Mouse (Mus musculus) embryonic facial prominence, embryonic 13.5 days (tissue): Measurements from ENCODE around the gene Dyrk3. TPM values are rescaled to one million over a fixed set of nuclear protein-coding genes. Genes with fewer than 3 reads are reported as not detected.
A peak's percentile ranks its signal among the peaks of the same experiment; 100 is the strongest.
"Not testable (repeated sequence)": the region's sequence is repeated elsewhere in the genome, so short reads cannot be mapped to it uniquely, and the experiment has no call there.

Experiments used
- ATAC-seq: fragments of 200-750 bp; cut with Nextera tagmentation; 2 replicates; pipeline ENCODE4 v1.8.0; 2017; ENCODE audit warnings: low read depth; ENCODE audit not compliant: insufficient number of reproducible peaks, insufficient read depth, low FRiP score, low TSS enrichment
- H3K27ac ChIP-seq: fragments of 300-500 bp; sonication (generic); 2 replicates; pipeline ENCODE4 v1.5.1; 2015; ENCODE audit warnings: moderate library complexity, mild to moderate bottlenecking, inconsistent platforms
- H3K27me3 ChIP-seq: fragments of 300-500 bp; sonication (generic); 2 replicates; pipeline ENCODE4 v1.6.1; 2015; ENCODE audit warnings: mild to moderate bottlenecking, inconsistent platforms
- H3K36me3 ChIP-seq: fragments of 300-500 bp; sonication (generic); 2 replicates; pipeline ENCODE4 v1.6.1; 2015; ENCODE audit warnings: mild to moderate bottlenecking, inconsistent platforms
- H3K4me1 ChIP-seq: fragments of 300-500 bp; sonication (generic); 2 replicates; pipeline ENCODE4 v1.6.1; 2015; ENCODE audit warnings: inconsistent platforms
- H3K4me2 ChIP-seq: fragments of 300-500 bp; sonication (generic); 2 replicates; pipeline ENCODE4 v1.6.1; 2015; ENCODE audit warnings: moderate library complexity, mild to moderate bottlenecking, inconsistent platforms
- H3K4me3 ChIP-seq: fragments of 300-500 bp; sonication (generic); 2 replicates; pipeline ENCODE4 v1.5.1; 2015; ENCODE audit warnings: mild to moderate bottlenecking, inconsistent platforms
- H3K9ac ChIP-seq: fragments of 300-500 bp; sonication (generic); 2 replicates; pipeline ENCODE4 v1.6.1; 2015; ENCODE audit warnings: mild to moderate bottlenecking, inconsistent platforms
- H3K9me3 ChIP-seq: fragments of 300-500 bp; sonication (generic); 2 replicates; pipeline ENCODE4 v1.6.1; 2016; ENCODE audit warnings: inconsistent platforms
- whole genome bisulfite sequencing: fragments of 180-500 bp; shearing (Covaris S2); methylation state at CpG from one replicate; pipeline ENCODE4 v1.1.7; 2015; ENCODE audit warnings: mixed read lengths; 5-methylcytosine and 5-hydroxymethylcytosine counted together
- polyA plus RNA-seq: library from polyadenylated mRNA; unstranded; fragments of >200 nt; fragmentation: Nextera tagmentation; extraction: Ambion mirVana; gene quantifications from 2 replicates; pipeline ENCODE4 v1.2.1, GENCODE M21; 2015

Dyrk3 gene
- polyA plus RNA-seq, 1 experiment from 2014 or later: 3.3 TPM

DNA sequence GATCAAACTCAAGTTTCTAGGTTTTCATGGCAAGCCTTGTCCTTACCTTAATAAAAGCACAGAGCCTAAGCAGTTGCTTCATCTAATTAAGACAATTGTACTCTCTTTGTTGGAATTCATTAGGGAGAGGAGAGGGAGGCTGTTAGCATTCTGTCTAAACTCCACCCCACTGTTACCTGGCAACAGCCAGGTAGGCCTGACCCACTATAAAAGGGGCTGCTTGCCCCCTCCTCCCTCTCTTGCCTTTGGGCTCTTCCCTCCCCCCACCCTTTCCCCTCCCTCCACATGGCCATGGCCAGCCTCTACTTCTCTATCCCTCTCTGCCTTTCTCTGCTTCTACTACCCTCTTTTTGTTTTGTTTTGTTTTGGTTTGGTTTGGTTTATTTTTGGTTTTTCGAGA lies 11.4 kb upstream of the Dyrk3 start:
- 64% methylated on average over 1 of the region's 1 CpGs for WGBS

DNA sequence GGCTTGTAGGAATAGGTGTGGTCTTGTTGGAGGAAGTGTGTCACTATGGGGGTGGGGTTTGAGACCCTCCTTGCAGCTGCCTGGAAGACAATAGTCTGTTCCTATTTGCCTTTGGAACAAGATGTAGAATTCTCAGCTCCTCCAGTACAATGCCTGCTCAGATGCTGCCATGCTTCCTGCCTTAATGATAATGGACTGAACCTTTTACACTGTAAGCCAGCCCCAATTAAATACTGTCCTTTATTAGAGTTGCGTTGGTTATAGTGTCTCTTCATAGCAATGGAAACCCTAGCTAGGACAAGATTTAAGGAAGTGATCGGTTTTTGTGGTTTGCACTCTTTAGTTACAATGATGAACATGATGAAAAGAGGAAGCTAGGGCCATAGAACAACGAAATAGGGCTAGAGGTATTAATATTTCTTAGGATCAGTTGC lies 8.1 kb upstream of the Dyrk3 start:
- Histone ChIP-seq H3K27me3 (no peaks in the 10 kb centered on the region), H3K9ac (no peak overlapping the region), H3K4me3 (no peak overlapping the region), H3K36me3 (no peaks in the 10 kb centered on the region), H3K4me2 (no peak overlapping the region), H3K4me1 (no peaks in the 10 kb centered on the region), H3K27ac (no peak overlapping the region), H3K9me3 (no peaks in the 10 kb centered on the region)
- 80% methylated on average over 3 of the region's 3 CpGs for WGBS
- ATAC-seq: no peak

More for the DNA sequence above, 11.4 kb upstream of the Dyrk3 start:
- Histone ChIP-seq H3K36me3 (no peaks in the 10 kb centered on the region), H3K4me2 (no peak overlapping the region), H3K4me1 (peaks cover 12% of the 10 kb centered on the region), H3K9me3 (no peaks in the 10 kb centered on the region), H3K27me3 (no peaks in the 10 kb centered on the region), H3K4me3 (no peak overlapping the region), H3K27ac (no peak overlapping the region), H3K9ac (no peak overlapping the region)
- no peak for ATAC-seq

DNA sequence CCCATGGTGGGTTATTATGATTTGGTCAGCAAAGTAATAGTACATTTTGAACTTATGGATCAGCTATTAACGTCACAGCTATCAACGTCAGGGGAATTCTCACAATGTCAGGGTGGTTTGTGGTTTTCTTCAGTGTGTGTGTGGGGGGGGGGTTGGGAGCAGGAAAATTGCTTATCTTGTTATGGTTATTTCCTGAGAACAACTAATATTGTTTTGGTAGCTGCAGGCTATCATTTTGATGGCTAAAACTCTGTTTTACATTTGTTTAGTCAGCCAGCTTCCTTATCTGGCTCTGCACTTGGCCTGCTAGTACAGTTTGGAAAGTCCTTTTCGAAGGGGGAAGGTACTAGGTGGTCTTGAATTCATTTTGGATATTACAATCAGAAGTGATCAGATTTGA lies 7.1 kb upstream of the Dyrk3 start:
- not testable (repeated sequence) for H3K36me3 ChIP-seq, H3K27ac ChIP-seq, H3K4me1 ChIP-seq, ATAC-seq, H3K4me2 ChIP-seq, H3K4me3 ChIP-seq, H3K9ac ChIP-seq, H3K9me3 ChIP-seq, H3K27me3 ChIP-seq
- WGBS: 78% methylated on average over 3 of the region's 3 CpGs

DNA sequence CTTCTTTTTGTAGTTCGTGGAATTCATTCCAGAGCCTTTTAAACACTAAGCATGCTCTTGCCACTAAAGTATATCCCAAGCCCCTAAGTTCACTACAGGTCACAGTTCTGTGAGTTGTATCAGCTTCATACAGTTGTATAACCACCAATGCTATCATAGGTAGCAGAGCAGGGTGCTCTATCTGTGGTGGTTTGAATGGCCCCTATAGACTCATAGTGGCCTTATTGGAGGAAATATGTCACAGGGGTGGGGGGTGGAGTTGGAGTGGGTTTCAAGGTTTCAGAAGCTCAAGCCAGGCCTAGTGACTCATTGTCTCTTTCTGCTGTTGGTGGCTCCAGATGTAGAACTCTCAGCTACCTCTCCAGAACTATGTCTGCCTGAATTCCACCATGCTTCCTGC lies 4.3 kb upstream of the Dyrk3 start:
- Histone ChIP-seq H3K9ac (no peak overlapping the region), H3K4me2 (no peak overlapping the region), H3K9me3 (no peaks in the 10 kb centered on the region), H3K36me3 (no peaks in the 10 kb centered on the region), H3K4me1 (peaks cover 8% of the 10 kb centered on the region; the same call in 1 of the 2 replicates), H3K4me3 (no peak overlapping the region), H3K27ac (no peak overlapping the region), H3K27me3 (no peaks in the 10 kb centered on the region)
- no peak for ATAC-seq
- 70% methylated on average over 1 of the region's 1 CpGs for WGBS

DNA sequence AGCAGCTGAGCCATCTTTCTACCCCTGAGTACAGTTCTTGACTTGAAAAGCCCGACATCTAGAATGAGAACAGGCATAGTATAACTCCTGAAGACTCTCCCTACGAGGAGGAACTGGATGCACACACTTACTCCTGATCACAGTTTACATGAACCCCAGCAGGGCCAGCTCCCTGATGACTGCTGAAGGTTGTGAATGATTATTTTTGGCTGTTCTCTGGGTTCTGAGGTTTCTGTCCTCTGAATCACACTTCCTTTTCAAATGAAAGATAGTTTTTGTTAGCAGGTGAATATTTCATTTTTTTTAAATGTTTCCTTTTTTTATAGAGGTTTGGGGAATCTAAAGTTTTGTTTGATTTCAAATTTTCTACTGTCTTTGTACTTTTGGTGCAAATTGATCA lies 3.3 kb upstream of the Dyrk3 start:
- Histone ChIP-seq H3K4me2 (no peak overlapping the region), H3K4me1 (peaks cover 8% of the 10 kb centered on the region; the same call in 1 of the 2 replicates)
- ATAC-seq: no peak

DNA sequence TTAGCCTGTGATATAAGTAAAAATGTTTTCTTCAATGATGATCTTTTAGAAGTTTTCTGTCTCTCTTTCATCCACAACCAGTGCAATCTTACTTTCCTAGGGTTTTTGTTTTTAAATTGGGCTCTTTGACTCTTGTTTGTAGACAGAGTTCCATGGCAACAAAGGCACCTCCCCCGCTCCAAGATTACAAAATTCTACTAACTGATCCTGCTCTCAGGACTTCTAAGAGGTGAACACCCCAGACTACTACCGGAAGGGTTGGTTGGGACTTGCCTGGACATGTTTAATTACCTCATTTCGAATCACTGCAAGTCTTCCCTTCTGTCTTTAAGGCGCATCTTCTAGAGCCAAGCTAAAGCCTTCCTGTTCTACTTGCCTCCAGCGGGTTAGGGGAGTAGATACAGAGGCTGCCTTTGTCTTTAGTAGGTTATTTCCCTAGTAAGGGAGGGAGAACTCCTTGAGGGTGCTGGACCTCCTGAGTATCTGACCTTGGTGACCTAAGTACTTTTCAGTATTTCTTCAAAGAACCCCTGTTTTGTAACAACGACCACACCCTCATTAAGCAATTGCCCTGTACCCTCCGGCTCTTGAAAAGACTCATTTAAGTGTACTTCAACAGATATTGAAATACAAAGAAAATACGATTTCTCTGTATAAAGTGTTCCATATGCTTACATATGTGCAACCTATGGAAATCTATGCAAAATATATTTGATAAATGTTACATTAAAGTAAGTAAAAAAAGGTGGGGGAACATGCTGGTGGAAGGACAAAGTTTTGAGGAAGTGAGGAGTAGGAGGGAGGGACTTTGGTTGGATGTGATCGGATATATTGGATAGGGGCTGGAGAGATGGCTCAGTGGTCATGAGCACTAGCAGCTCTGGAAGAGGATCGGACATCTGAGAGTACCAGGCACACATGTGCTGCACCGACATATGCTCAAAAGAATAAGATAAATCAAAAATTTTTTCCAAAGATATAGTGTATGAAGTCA lies 1.3 kb upstream of the Dyrk3 start:
- ATAC-seq: no peak
- H3K27me3 ChIP-seq: 0 out of 2 replicates have a peak, but pooled peaks cover 3% of the 10 kb centered on the region
- H3K4me2 ChIP-seq: peak overlapping the region; percentile 88
- H3K4me1 ChIP-seq: peaks cover 8% of the 10 kb centered on the region
- WGBS: 42% methylated on average over 11 of the region's 11 CpGs
- H3K9ac ChIP-seq: no peak overlapping the region
- H3K4me3 ChIP-seq: peak overlapping the region; percentile 85
- peak overlapping the region; percentile 93; the same call in 1 of the 2 replicates for H3K27ac ChIP-seq
- H3K9me3 ChIP-seq: no peaks in the 10 kb centered on the region
- no peaks in the 10 kb centered on the region for H3K36me3 ChIP-seq

More for the DNA sequence above, 3.3 kb upstream of the Dyrk3 start:
- Histone ChIP-seq H3K27me3 (0 out of 2 replicates have a peak, but pooled peaks cover 3% of the 10 kb centered on the region), H3K4me3 (no peak overlapping the region), H3K9ac (no peak overlapping the region), H3K27ac (no peak overlapping the region), H3K36me3 (no peaks in the 10 kb centered on the region), H3K9me3 (no peaks in the 10 kb centered on the region)
- WGBS: 60% methylated on average over 2 of the region's 2 CpGs

DNA sequence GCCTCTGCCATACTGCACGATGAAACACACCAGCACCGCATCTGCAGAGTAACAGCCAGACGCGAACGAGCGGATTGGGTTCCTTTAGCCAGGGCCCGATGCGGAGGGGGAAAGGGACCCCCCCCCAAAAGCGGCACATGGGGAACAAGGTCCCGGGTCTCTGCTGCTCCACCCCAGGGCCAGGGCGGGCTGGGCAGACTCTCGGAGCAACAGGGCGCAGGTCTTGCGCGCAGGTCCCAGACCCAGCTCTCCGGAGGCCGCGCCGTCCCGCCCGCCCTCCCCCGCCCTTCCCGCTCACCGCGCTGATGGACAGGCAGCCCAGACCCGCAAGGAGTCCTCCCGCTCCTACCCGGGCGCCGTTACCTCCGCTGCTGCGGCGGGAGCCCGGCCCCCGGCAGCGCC lies 422 bp downstream of the Dyrk3 start:
- Histone ChIP-seq H3K27ac (peak overlapping the region; percentile 93; the same call in 1 of the 2 replicates), H3K36me3 (no peaks in the 10 kb centered on the region), H3K9ac (peak overlapping the region; percentile 74), H3K4me2 (peak overlapping the region; percentile 88), H3K27me3 (0 out of 2 replicates have a peak, but pooled peaks cover 3% of the 10 kb centered on the region), H3K4me1 (peaks cover 8% of the 10 kb centered on the region), H3K9me3 (no peaks in the 10 kb centered on the region), H3K4me3 (peak overlapping the region; percentile 85)
- ATAC-seq: peak; percentile 66; the same call in 1 of the 2 replicates
- WGBS: under 1% methylated on average over 36 of the region's 36 CpGs

DNA sequence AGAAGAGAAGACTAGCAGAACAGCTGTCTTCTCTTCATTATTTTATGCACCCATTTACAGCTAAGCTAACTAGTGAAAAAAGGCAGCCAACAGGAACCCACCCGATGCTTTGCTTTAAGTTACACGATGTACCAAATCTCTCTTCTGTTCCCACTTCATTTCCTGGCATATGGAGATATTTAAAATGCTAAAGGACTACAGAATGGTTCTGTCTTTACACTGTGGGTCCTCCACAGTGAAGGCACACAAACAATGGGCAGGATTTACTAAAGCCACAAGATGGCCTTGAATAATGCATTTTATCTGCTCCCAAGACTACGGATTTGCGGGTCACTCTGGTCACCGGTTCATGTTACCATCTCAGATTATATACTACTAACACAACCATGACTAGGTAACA lies 1.0 kb downstream of the Dyrk3 start:
- Histone ChIP-seq H3K9me3 (no peaks in the 10 kb centered on the region), H3K4me2 (peak overlapping the region; percentile 88), H3K9ac (no peak overlapping the region), H3K27ac (no peak overlapping the region), H3K4me3 (peak overlapping the region; percentile 85; the same call in 1 of the 2 replicates), H3K4me1 (peaks cover 8% of the 10 kb centered on the region), H3K27me3 (0 out of 2 replicates have a peak, but pooled peaks cover 3% of the 10 kb centered on the region), H3K36me3 (no peaks in the 10 kb centered on the region)
- ATAC-seq: no peak
- 9% methylated on average over 5 of the region's 5 CpGs for WGBS

DNA sequence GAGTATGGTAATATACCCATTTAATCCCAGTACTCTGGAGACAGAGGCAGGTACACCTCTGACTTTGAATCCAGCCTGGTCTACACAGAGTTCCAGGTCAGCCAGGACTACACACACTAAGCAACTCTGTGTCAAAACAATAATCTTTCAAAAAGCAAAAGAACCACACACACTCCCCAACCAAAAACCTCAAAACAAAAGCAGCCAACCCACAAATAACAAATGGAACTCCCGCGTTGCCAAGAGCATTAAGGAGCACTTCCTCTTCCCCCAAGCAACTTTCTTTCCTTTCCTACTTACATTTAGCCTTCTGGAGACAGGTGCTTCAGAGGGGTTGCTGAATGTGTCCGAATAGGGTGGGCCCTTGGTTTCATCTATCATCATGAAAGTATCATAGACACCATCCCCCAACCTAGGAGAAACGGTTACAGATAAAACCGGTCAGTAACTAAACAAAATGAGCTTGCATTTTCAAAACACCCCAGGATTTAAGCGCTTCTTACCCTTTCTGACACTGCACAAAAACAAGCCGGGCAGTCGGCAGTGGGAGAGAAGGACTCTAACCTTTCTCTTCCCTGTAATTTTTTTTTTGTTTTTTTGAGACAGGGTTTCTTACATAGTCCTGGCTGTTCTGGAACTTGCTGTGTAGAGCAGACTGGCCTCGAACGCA lies 2.0 kb downstream of the Dyrk3 start:
- Histone ChIP-seq H3K4me3 (no peak overlapping the region), H3K4me1 (peaks cover 8% of the 10 kb centered on the region), H3K27ac (no peak overlapping the region), H3K4me2 (no peak overlapping the region), H3K36me3 (no peaks in the 10 kb centered on the region), H3K9me3 (no peaks in the 10 kb centered on the region), H3K9ac (no peak overlapping the region), H3K27me3 (0 out of 2 replicates have a peak, but pooled peaks cover 3% of the 10 kb centered on the region)
- no peak for ATAC-seq
- 73% methylated on average over 10 of the region's 10 CpGs for WGBS

DNA sequence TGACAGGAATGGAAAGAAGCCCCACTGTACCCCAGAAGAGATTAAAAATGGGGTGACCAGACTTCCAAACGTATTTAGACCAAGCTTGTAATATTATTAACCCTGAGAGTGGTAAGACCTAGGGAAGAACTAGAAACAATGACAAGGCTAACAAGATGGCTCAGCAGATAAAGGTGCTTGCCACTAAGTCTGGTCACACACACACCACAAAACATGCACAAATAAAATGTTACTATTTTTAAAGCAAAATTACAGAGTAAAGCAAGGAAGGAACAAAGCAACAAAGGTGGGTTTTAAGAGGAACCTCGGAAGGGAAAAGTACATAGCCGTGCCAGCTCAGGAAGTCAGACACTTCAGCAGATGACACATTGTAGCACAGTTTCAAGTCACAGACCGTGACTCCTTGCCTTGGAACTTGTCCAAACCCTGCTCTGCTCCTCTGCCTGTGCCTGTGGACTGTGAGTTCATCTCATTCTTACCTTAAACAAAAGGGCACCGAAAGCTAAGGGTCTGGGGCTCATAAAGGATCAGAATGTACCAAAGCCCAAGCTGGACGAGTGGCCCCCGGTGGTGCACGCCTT lies 3.1 kb downstream of the Dyrk3 start:
- H3K9me3 ChIP-seq: no peaks in the 10 kb centered on the region
- WGBS: 75% methylated on average over 8 of the region's 8 CpGs
- peaks cover 5% of the 10 kb centered on the region for H3K36me3 ChIP-seq
- H3K4me2 ChIP-seq: no peak overlapping the region
- ATAC-seq: no peak
- 0 out of 2 replicates have a peak overlapping the region, but pooled peaks have one; percentile 6 for H3K9ac ChIP-seq
- H3K27me3 ChIP-seq: 0 out of 2 replicates have a peak, but pooled peaks cover 3% of the 10 kb centered on the region
- peaks cover 8% of the 10 kb centered on the region for H3K4me1 ChIP-seq
- no peak overlapping the region for H3K4me3 ChIP-seq
- H3K27ac ChIP-seq: no peak overlapping the region

DNA sequence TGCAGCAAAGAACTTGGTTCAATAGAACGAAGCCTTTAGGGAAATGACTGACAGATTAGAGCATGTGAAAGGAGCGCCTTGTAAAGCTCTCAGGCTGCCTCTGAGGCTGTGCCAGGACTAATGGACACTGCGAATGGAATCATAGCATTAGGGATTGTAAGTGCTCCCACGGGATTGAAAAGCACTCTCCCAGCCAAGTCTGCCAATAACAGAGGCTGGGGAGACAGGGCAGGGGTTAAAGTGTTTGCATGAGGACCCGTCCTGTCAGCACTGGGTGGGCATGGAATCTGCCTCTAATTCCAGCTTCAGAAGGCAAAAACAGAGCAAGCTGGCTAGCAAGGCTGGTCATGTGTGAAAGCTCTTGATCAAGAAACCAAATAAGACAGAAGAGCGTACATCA lies 3.9 kb downstream of the Dyrk3 start:
- 0 out of 2 replicates have a peak, but pooled peaks cover 3% of the 10 kb centered on the region for H3K27me3 ChIP-seq
- no peak overlapping the region for H3K4me3 ChIP-seq
- H3K4me1 ChIP-seq: peaks cover 5% of the 10 kb centered on the region
- ATAC-seq: no peak
- H3K4me2 ChIP-seq: no peak overlapping the region
- H3K9ac ChIP-seq: no peak overlapping the region
- H3K9me3 ChIP-seq: no peaks in the 10 kb centered on the region
- WGBS: 77% methylated on average over 6 of the region's 6 CpGs
- peaks cover 13% of the 10 kb centered on the region for H3K36me3 ChIP-seq
- no peak overlapping the region for H3K27ac ChIP-seq
